Mouse (Mus musculus) midbrain, embryonic 13.5 days (tissue): ENCODE measurements around the gene Sec16a. TPM values are rescaled to one million over a fixed set of nuclear protein-coding genes. Genes with fewer than 3 reads are reported as not detected.
A peak's percentile ranks its signal among the peaks of the same experiment; 100 is the strongest.

Source experiments
- ATAC-seq: fragments of 200-750 bp; cut with Nextera tagmentation; 2 replicates; pipeline ENCODE4 v1.8.0; 2017; ENCODE audit warnings: mild to moderate bottlenecking, moderate TSS enrichment, moderate library complexity
- H3K27ac ChIP-seq: fragments of 300-500 bp; sonication (generic); 2 replicates; pipeline ENCODE4 v1.5.1; 2015; ENCODE audit warnings: inconsistent platforms, mild to moderate bottlenecking, moderate library complexity
- H3K27me3 ChIP-seq: fragments of 300-500 bp; sonication (generic); 2 replicates; pipeline ENCODE4 v1.6.1; 2015; ENCODE audit warnings: mild to moderate bottlenecking, inconsistent platforms
- H3K36me3 ChIP-seq: fragments of 300-500 bp; sonication (generic); 2 replicates; pipeline ENCODE4 v1.6.1; 2015; ENCODE audit warnings: mild to moderate bottlenecking, inconsistent platforms
- H3K4me1 ChIP-seq: fragments of 300-500 bp; sonication (generic); replicated peaks from 2 replicates; pipeline ENCODE4 v1.6.1; 2015; ENCODE audit warnings: inconsistent platforms
- H3K4me2 ChIP-seq: fragments of 300-500 bp; sonication (generic); replicated peaks from 2 replicates; pipeline ENCODE4 v1.6.1; 2015; ENCODE audit warnings: moderate library complexity, mild to moderate bottlenecking, inconsistent platforms
- H3K4me3 ChIP-seq: fragments of 300-500 bp; sonication (generic); replicated peaks from 2 replicates; pipeline ENCODE4 v1.5.1; 2015; ENCODE audit warnings: mild to moderate bottlenecking, inconsistent platforms
- H3K9ac ChIP-seq: fragments of 300-500 bp; sonication (generic); replicated peaks from 2 replicates; pipeline ENCODE4 v1.6.1; 2015; ENCODE audit warnings: mild to moderate bottlenecking, inconsistent platforms
- H3K9me3 ChIP-seq: fragments of 300-500 bp; sonication (generic); 2 replicates; pipeline ENCODE4 v1.6.1; 2016; ENCODE audit warnings: mild to moderate bottlenecking, inconsistent platforms
- WGBS: fragments of 180-500 bp; shearing (Covaris S2); methylation state at CpG from one replicate; pipeline ENCODE4 v1.1.7; 2015; 5-methylcytosine and 5-hydroxymethylcytosine counted together
- polyA plus RNA-seq: library from polyadenylated mRNA; unstranded; fragments of >200 nt; fragmentation: Nextera tagmentation; extraction: Ambion mirVana; gene quantifications from 2 replicates; pipeline ENCODE4 v1.2.1, GENCODE M21; 2015

Sec16a gene
- polyA plus RNA-seq, 1 experiment from 2014 or later: 22.8 TPM

GRCm38 (mm10) chr2:26471652-26472285 lies 26.8 kb upstream of the Sec16a start:
- Histone ChIP-seq H3K27ac (no peak overlapping the region), H3K36me3 (peaks cover 84% of the 10 kb centered on the region)
- ATAC-seq: no peak

GRCm38 (mm10) chr2:26470967-26471366 lies 26.0 kb upstream of the Sec16a start:
- WGBS: 92% methylated on average over 17 of the region's 17 CpGs
- Histone ChIP-seq H3K27ac (no peak overlapping the region), H3K36me3 (peaks cover 84% of the 10 kb centered on the region)

More at GRCm38 (mm10) chr2:26471652-26472285, 26.8 kb upstream of the Sec16a start:
- H3K4me1 ChIP-seq: peaks cover 28% of the 10 kb centered on the region
- H3K4me3 ChIP-seq: no peak overlapping the region
- no peaks in the 10 kb centered on the region for H3K9me3 ChIP-seq
- 94% methylated on average over 6 of the region's 6 CpGs for WGBS
- H3K9ac ChIP-seq: no peak overlapping the region
- H3K27me3 ChIP-seq: no peaks in the 10 kb centered on the region
- H3K4me2 ChIP-seq: no peak overlapping the region

GRCm38 (mm10) chr2:26468376-26468775 lies 23.4 kb upstream of the Sec16a start:
- no peaks in the 10 kb centered on the region for H3K27me3 ChIP-seq
- H3K36me3 ChIP-seq: peaks cover 96% of the 10 kb centered on the region
- no peak overlapping the region for H3K9ac ChIP-seq
- no peak for ATAC-seq
- H3K9me3 ChIP-seq: no peaks in the 10 kb centered on the region
- H3K4me2 ChIP-seq: no peak overlapping the region
- WGBS: 94% methylated on average over 15 of the region's 15 CpGs
- H3K27ac ChIP-seq: no peak overlapping the region
- 0 out of 2 replicates have a peak, but pooled peaks cover 2% of the 10 kb centered on the region for H3K4me1 ChIP-seq
- H3K4me3 ChIP-seq: no peak overlapping the region

More at GRCm38 (mm10) chr2:26470967-26471366, 26.0 kb upstream of the Sec16a start:
- Histone ChIP-seq H3K4me2 (no peak overlapping the region), H3K4me3 (no peak overlapping the region), H3K9me3 (no peaks in the 10 kb centered on the region), H3K4me1 (peaks cover 22% of the 10 kb centered on the region), H3K27me3 (no peaks in the 10 kb centered on the region), H3K9ac (no peak overlapping the region)
- ATAC-seq: no peak

DNA sequence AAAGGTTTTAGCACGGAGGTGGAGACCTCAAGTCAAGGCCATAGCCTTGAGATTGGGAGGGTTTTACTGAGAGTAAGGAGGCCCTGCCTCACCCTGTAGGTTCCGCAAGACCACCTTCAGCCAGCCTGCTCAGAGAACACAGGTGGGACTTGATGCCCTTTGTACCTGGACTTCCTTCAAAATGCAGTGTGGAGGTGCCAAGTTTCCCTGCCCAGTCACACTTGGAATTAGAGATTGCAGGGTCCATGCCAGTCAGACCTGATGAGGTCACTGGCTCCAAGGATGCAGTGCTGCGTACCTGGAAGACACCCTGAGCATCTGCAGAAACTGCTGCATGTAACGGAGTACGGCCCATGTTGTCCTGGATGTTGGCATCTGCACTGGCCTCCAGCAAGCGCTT lies 18.4 kb upstream of the Sec16a start:
- Histone ChIP-seq H3K27ac (no peak overlapping the region), H3K4me2 (no peak overlapping the region), H3K4me1 (peaks cover 19% of the 10 kb centered on the region), H3K9ac (no peak overlapping the region), H3K9me3 (no peaks in the 10 kb centered on the region), H3K36me3 (peaks cover 92% of the 10 kb centered on the region), H3K4me3 (no peak overlapping the region), H3K27me3 (no peaks in the 10 kb centered on the region)
- 96% methylated on average over 6 of the region's 6 CpGs for WGBS
- no peak for ATAC-seq

DNA sequence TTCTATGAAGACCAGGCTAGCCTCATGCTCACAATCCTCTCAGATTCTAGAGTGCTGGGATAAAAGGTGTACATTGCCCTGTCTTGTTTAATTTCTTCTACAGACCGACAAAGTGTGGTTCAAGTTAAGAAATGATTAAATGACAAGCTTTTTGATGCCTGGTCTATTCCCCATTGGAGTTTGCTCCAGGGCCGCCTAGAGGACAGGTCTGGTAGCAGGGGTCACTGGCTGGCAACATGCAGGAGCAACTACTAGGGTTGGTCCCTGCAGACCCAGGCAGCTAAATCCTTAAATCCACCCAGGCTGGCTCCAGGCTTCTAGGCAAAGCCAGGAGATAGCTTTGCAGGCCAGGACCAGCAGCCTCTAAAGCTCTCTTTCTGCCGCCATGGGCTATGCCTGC lies 18.0 kb upstream of the Sec16a start:
- 86% methylated on average over 3 of the region's 3 CpGs for WGBS
- Histone ChIP-seq H3K36me3 (peaks cover 92% of the 10 kb centered on the region), H3K4me3 (no peak overlapping the region)

DNA sequence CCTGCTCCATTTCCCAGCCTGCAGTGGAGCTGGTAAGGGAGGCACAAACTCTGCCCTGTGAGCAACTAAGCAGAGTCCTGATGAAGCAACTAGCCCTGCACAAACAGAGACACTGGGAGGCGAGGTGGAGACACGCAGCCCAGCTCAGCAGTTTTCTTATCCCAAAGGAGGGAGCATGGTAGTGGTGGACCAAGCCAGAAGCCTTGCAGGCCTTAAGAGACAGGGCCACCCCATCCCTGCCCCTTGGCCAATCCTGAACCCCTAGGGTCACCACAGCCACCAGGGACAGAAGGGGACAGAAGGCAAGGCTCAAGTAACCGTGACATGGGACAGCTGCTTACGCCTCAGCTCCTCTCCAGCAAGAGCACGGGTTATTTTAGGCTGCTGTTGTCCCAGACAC lies 16.7 kb upstream of the Sec16a start:
- Histone ChIP-seq H3K9me3 (no peaks in the 10 kb centered on the region), H3K4me2 (no peak overlapping the region), H3K4me3 (no peak overlapping the region), H3K9ac (no peak overlapping the region), H3K36me3 (peaks cover 79% of the 10 kb centered on the region), H3K4me1 (peaks cover 18% of the 10 kb centered on the region), H3K27ac (no peak overlapping the region), H3K27me3 (no peaks in the 10 kb centered on the region)
- no peak for ATAC-seq
- 87% methylated on average over 5 of the region's 5 CpGs for WGBS

More for the DNA sequence above, 18.0 kb upstream of the Sec16a start:
- no peak overlapping the region for H3K27ac ChIP-seq
- H3K4me1 ChIP-seq: peaks cover 20% of the 10 kb centered on the region
- H3K9ac ChIP-seq: no peak overlapping the region
- H3K4me2 ChIP-seq: no peak overlapping the region
- no peaks in the 10 kb centered on the region for H3K27me3 ChIP-seq
- H3K9me3 ChIP-seq: no peaks in the 10 kb centered on the region
- no peak for ATAC-seq

DNA sequence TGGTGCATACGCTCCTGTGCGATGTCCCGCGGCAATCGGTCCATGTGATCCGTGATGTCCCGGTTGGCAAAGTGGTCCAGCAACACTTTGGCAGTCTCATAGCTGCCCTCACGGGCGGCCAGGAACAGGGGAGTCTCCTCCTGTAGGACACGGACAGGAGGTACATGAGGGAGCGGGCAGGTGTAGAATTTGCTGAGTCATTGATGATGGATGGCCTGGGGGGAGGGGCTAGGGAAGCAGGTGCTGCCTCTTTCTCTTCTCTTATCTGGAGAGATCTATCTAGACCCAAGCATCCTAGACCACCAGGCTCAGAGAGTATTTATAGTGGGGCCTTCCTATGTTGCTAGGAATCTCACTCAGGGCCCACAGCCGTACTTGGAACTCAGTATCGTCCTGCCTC lies 15.8 kb upstream of the Sec16a start:
- no peaks in the 10 kb centered on the region for H3K27me3 ChIP-seq
- H3K4me2 ChIP-seq: no peak overlapping the region
- H3K4me1 ChIP-seq: peaks cover 18% of the 10 kb centered on the region
- H3K9ac ChIP-seq: no peak overlapping the region
- peak overlapping the region; percentile 45 for H3K27ac ChIP-seq
- peaks cover 71% of the 10 kb centered on the region for H3K36me3 ChIP-seq
- H3K4me3 ChIP-seq: no peak overlapping the region
- no peak for ATAC-seq
- H3K9me3 ChIP-seq: no peaks in the 10 kb centered on the region
- 93% methylated on average over 13 of the region's 13 CpGs for WGBS

- Histone ChIP-seq H3K36me3 (peaks cover 66% of the 10 kb centered on the region), H3K9me3 (no peaks in the 10 kb centered on the region), H3K4me3 (no peak overlapping the region), H3K4me1 (peaks cover 18% of the 10 kb centered on the region), H3K4me2 (no peak overlapping the region), H3K9ac (no peak overlapping the region), H3K27me3 (no peaks in the 10 kb centered on the region), H3K27ac (peak overlapping the region; percentile 45)
- 89% methylated on average over 15 of the region's 16 CpGs for WGBS
- peak; percentile 31; the same call in 1 of the 2 replicates for ATAC-seq
Observed at GRCm38 (mm10) chr2:26460097-26460646, 15.2 kb upstream of the Sec16a start.

DNA sequence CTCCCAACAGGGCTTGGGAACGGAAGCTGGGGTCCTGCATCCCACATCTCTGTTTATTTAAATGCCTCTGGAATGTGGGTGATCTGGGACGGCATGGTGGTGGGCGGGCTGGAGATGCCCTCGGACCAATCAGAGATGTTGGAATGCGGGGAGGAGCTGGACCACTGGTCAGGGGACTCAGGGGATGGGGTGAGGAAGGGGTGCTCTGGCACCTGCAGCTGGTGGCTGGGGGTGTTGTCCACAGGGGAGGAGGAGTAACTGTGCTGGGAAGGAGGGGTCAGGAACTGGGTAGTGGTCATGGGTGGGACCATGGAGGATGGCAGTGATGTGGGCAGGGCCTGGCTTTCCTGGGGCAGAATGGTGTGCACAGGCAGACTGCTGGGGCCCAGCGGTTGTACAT lies 14.5 kb upstream of the Sec16a start:
- peaks cover 18% of the 10 kb centered on the region for H3K4me1 ChIP-seq
- no peak overlapping the region for H3K4me2 ChIP-seq
- H3K27ac ChIP-seq: peak overlapping the region; percentile 45; the same call in 1 of the 2 replicates
- no peaks in the 10 kb centered on the region for H3K9me3 ChIP-seq
- peaks cover 59% of the 10 kb centered on the region for H3K36me3 ChIP-seq
- WGBS: 37% methylated on average over 6 of the region's 6 CpGs
- peak; percentile 18; the same call in 1 of the 2 replicates for ATAC-seq
- H3K9ac ChIP-seq: 0 out of 2 replicates have a peak overlapping the region, but pooled peaks have one; percentile 16
- no peaks in the 10 kb centered on the region for H3K27me3 ChIP-seq
- no peak overlapping the region for H3K4me3 ChIP-seq

GRCm38 (mm10) chr2:26458402-26459124 lies 13.5 kb upstream of the Sec16a start:
- Histone ChIP-seq H3K27ac (no peak overlapping the region), H3K4me2 (no peak overlapping the region), H3K27me3 (no peaks in the 10 kb centered on the region), H3K9ac (no peak overlapping the region), H3K9me3 (no peaks in the 10 kb centered on the region), H3K36me3 (peaks cover 52% of the 10 kb centered on the region), H3K4me1 (peaks cover 18% of the 10 kb centered on the region), H3K4me3 (no peak overlapping the region)
- 38% methylated on average over 7 of the region's 7 CpGs for WGBS
- peak; percentile 51; the same call in 1 of the 2 replicates for ATAC-seq

GRCm38 (mm10) chr2:26449121-26450060 lies 4.4 kb upstream of the Sec16a start:
- Histone ChIP-seq H3K27me3 (no peaks in the 10 kb centered on the region), H3K27ac (peak overlapping the region; percentile 45; the same call in 1 of the 2 replicates), H3K9ac (no peak overlapping the region; the same call in 1 of the 2 replicates), H3K36me3 (no peaks in the 10 kb centered on the region), H3K9me3 (no peaks in the 10 kb centered on the region), H3K4me3 (no peak overlapping the region), H3K4me2 (no peak overlapping the region), H3K4me1 (peaks cover 22% of the 10 kb centered on the region)
- WGBS: 20% methylated on average over 5 of the region's 5 CpGs
- no peak for ATAC-seq
